Mouse (Mus musculus) embryo, embryonic 11 days (tissue): Measurements from ENCODE around the gene Rsf1.

Source experiments
- DNase-seq: peaks from one replicate; pipeline ENCODE4 v3.0.0-alpha.2; 2015

The Rsf1 gene

GRCm38 (mm10) chr7:97632897-97633296 is 53.2 kb downstream of the Rsf1 start:
- no peak for DNase-seq

- no peak for DNase-seq
Observed at GRCm38 (mm10) chr7:97645060-97645459, 65.4 kb downstream of the Rsf1 start.

GRCm38 (mm10) chr7:97647656-97648055 is 68.0 kb downstream of the Rsf1 start:
- no peak for DNase-seq

GRCm38 (mm10) chr7:97650729-97651128 is 71.0 kb downstream of the Rsf1 start:
- DNase-seq: no peak

GRCm38 (mm10) chr7:97656144-97656543 is 76.5 kb downstream of the Rsf1 start:
- no peak for DNase-seq

GRCm38 (mm10) chr7:97661634-97662033 is 81.9 kb downstream of the Rsf1 start:
- no peak for DNase-seq

GRCm38 (mm10) chr7:97679239-97679638 is 99.5 kb downstream of the Rsf1 start:
- peak; percentile 54 for DNase-seq

GRCm38 (mm10) chr7:97687831-97688230 is 108.1 kb downstream of the Rsf1 start:
- DNase-seq: no peak

GRCm38 (mm10) chr7:97695441-97695840 is 115.8 kb downstream of the Rsf1 start:
- no peak for DNase-seq

- no peak for DNase-seq
Observed at GRCm38 (mm10) chr7:97696133-97696505, 116.4 kb downstream of the Rsf1 start.

GRCm38 (mm10) chr7:97696506-97697254 is 117.0 kb downstream of the Rsf1 start, which contains the start of gene Clns1a:
Gene Clns1a, plus strand, starts transcription at chr7:97696634.
- peak; percentile 96 for DNase-seq

- DNase-seq: no peak
Observed at GRCm38 (mm10) chr7:97700173-97700572, 120.5 kb downstream of the Rsf1 start.

- no peak for DNase-seq
Observed at GRCm38 (mm10) chr7:97701106-97701505, 121.4 kb downstream of the Rsf1 start.

- DNase-seq: no peak
Observed at GRCm38 (mm10) chr7:97707123-97707522, 127.4 kb downstream of the Rsf1 start.

GRCm38 (mm10) chr7:97707809-97708208 is 128.1 kb downstream of the Rsf1 start:
- no peak for DNase-seq

- no peak for DNase-seq
Observed at GRCm38 (mm10) chr7:97709204-97709603, 129.5 kb downstream of the Rsf1 start.

- no peak for DNase-seq
Observed at GRCm38 (mm10) chr7:97714651-97715050, 135.0 kb downstream of the Rsf1 start.

- DNase-seq: no peak
Observed at GRCm38 (mm10) chr7:97717326-97717725, 137.6 kb downstream of the Rsf1 start.

GRCm38 (mm10) chr7:97719078-97719477 is 139.4 kb downstream of the Rsf1 start:
- DNase-seq: no peak

GRCm38 (mm10) chr7:97720109-97720508 is 140.4 kb downstream of the Rsf1 start:
- DNase-seq: no peak

GRCm38 (mm10) chr7:97722278-97722918 is 142.7 kb downstream of the Rsf1 start:
- DNase-seq: no peak

GRCm38 (mm10) chr7:97723646-97724538 is 144.2 kb downstream of the Rsf1 start:
- DNase-seq: no peak

GRCm38 (mm10) chr7:97725401-97725800 is 145.7 kb downstream of the Rsf1 start:
- no peak for DNase-seq
